Mouse (Mus musculus) myocyte (in vitro differentiated cells): ENCODE results near the gene Bves. TPM values are rescaled to one million over a fixed set of nuclear protein-coding genes. Genes with fewer than 3 reads are reported as not detected.

Source experiments
- H3K27me3 ChIP-seq: one replicate; pipeline ENCODE4 v1.6.1; 2011; ENCODE audit not compliant: control insufficient read depth, insufficient read depth, insufficient read length
- H3K36me3 ChIP-seq: one replicate; pipeline ENCODE4 v1.6.1; 2011; ENCODE audit not compliant: control insufficient read depth, insufficient read depth
- H3K4me2 ChIP-seq: one replicate; pipeline ENCODE4 v1.6.1; 2011; ENCODE audit warnings: low read depth, control low read depth
- H3K4me3 ChIP-seq: one replicate; pipeline ENCODE4 v1.5.1; 2011; ENCODE audit warnings: mild to moderate bottlenecking, control low read depth, moderate library complexity
- H3K79me2 ChIP-seq: one replicate; pipeline ENCODE4 v1.6.1; 2011; ENCODE audit not compliant: control insufficient read depth, insufficient read depth
- H3ac ChIP-seq: one replicate; pipeline ENCODE4 v1.6.1; 2011; ENCODE audit not compliant: control insufficient read depth, insufficient read length
- CEBPB ChIP-seq: IDR thresholded peaks from 2 replicates; pipeline ENCODE4 v1.6.1; 2011; ENCODE audit warnings: mild to moderate bottlenecking, moderate library complexity; ENCODE audit not compliant: poor library complexity, insufficient read depth, severe bottlenecking
- E2F4 ChIP-seq: IDR thresholded peaks from one replicate; pipeline ENCODE4 v1.6.1; 2011; ENCODE audit warnings: mild to moderate bottlenecking, control low read depth, moderate library complexity; ENCODE audit not compliant: insufficient read depth
- MAX ChIP-seq: IDR thresholded peaks from one replicate; pipeline ENCODE4 v1.6.1; 2011; ENCODE audit warnings: low read depth, mild to moderate bottlenecking, control low read depth
- MYOD1 ChIP-seq, 3 experiments: IDR thresholded peaks; one replicate each; pipeline ENCODE4 v1.6.1; 2011; ENCODE audit warnings: control low read depth in 2 of 3, low read depth in 2 of 3, mild to moderate bottlenecking in 2 of 3, moderate library complexity in 1 of 3; ENCODE audit not compliant: insufficient read length in 2 of 3, control insufficient read depth in 1 of 3
- MYOG ChIP-seq, 3 experiments: IDR thresholded peaks; one replicate each; pipeline ENCODE4 v1.6.1; 2011; ENCODE audit warnings: control low read depth in 2 of 3, low read depth in 2 of 3, mild to moderate bottlenecking in 2 of 3; ENCODE audit not compliant: insufficient read length in 2 of 3, control insufficient read depth in 1 of 3, insufficient read depth in 1 of 3
- POLR2A ChIP-seq: IDR thresholded peaks from one replicate; pipeline ENCODE4 v1.6.1; 2011; ENCODE audit warnings: low read depth, mild to moderate bottlenecking, control low read depth, moderate library complexity; ENCODE audit not compliant: insufficient read length
- POLR2AphosphoS2 ChIP-seq: IDR thresholded peaks from one replicate; pipeline ENCODE4 v1.6.1; 2011; ENCODE audit warnings: low read depth, control low read depth; ENCODE audit not compliant: insufficient read length
- REST ChIP-seq: IDR thresholded peaks from one replicate; pipeline ENCODE4 v1.6.1; 2011; ENCODE audit warnings: mild to moderate bottlenecking, control low read depth, moderate library complexity; ENCODE audit not compliant: insufficient read depth, insufficient read length
- SRF ChIP-seq: IDR thresholded peaks from one replicate; pipeline ENCODE4 v1.6.1; 2011; ENCODE audit warnings: low read depth; ENCODE audit not compliant: control insufficient read depth, insufficient read length
- TCF12 ChIP-seq: IDR thresholded peaks from one replicate; pipeline ENCODE4 v1.6.1; 2011; ENCODE audit warnings: mild to moderate bottlenecking, control low read depth; ENCODE audit not compliant: poor library complexity, insufficient read depth, severe bottlenecking
- TCF3 ChIP-seq: IDR thresholded peaks from one replicate; pipeline ENCODE4 v1.6.1; 2011; ENCODE audit warnings: low read depth, control low read depth; ENCODE audit not compliant: insufficient read length
- USF1 ChIP-seq: IDR thresholded peaks from one replicate; pipeline ENCODE4 v1.6.1; 2011; ENCODE audit warnings: low read depth, mild to moderate bottlenecking, control low read depth, moderate library complexity
- polyA plus RNA-seq: library from polyadenylated mRNA; unstranded; fragments of >200 nt; fragmentation: generic; extraction: Trizol; gene quantifications from one replicate; pipeline ENCODE4 v1.2.1, GENCODE M21; 2012; ENCODE audit warnings: missing spikeins

The Bves gene
- polyA plus RNA-seq, 1 experiment = 35.3 TPM

GRCm38 (mm10) chr10:45320296-45320695, 15.3 kb upstream of the Bves start:
- Histone ChIP-seq H3K27me3 (no peaks in the 10 kb centered on the region), H3K4me2 (no peak overlapping the region), H3K36me3 (peaks cover 37% of the 10 kb centered on the region), H3ac (no peak overlapping the region), H3K79me2 (peaks cover 19% of the 10 kb centered on the region), H3K4me3 (no peak overlapping the region)
- no peak for TF ChIP-seq MAX
- no peak for TF ChIP-seq POLR2AphosphoS2
- no peak for TF ChIP-seq E2F4
- no peak for TF ChIP-seq CEBPB
- no peak for TF ChIP-seq TCF3
- no peak for TF ChIP-seq USF1
- no peak for TF ChIP-seq SRF
- TF ChIP-seq POLR2A = no peak
- no peak for TF ChIP-seq MYOD1 (IDR thresholded peaks at IDR 0.05; ENCODE audit: control insufficient read depth in 1 of 3, insufficient read length in 2 of 3, low read depth in 2 of 3)
- no peak for TF ChIP-seq REST
- TF ChIP-seq MYOG (IDR thresholded peaks at IDR 0.05; ENCODE audit: control insufficient read depth in 1 of 3, insufficient read depth in 1 of 3, insufficient read length in 2 of 3, low read depth in 2 of 3) = no peak
- TF ChIP-seq TCF12 = no peak

- TF ChIP-seq MYOD1 (IDR thresholded peaks at IDR 0.05; ENCODE audit: control insufficient read depth in 1 of 3, insufficient read length in 2 of 3, low read depth in 2 of 3) = no peak
- TF ChIP-seq SRF = no peak
- TF ChIP-seq MYOG (IDR thresholded peaks at IDR 0.05; ENCODE audit: control insufficient read depth in 1 of 3, insufficient read depth in 1 of 3, insufficient read length in 2 of 3, low read depth in 2 of 3) = no peak
- no peak for TF ChIP-seq REST
- no peak for TF ChIP-seq MAX
- no peak for TF ChIP-seq TCF12
- TF ChIP-seq USF1 = no peak
- no peak for TF ChIP-seq POLR2AphosphoS2
- no peak for TF ChIP-seq E2F4
- no peak for TF ChIP-seq CEBPB
- no peak for TF ChIP-seq TCF3
- TF ChIP-seq POLR2A = no peak
- Histone ChIP-seq H3K79me2 (no peaks in the 10 kb centered on the region), H3K36me3 (peaks cover 2% of the 10 kb centered on the region), H3K27me3 (no peaks in the 10 kb centered on the region), H3ac (no peak overlapping the region), H3K4me3 (no peak overlapping the region), H3K4me2 (no peak overlapping the region)
Measured at GRCm38 (mm10) chr10:45324159-45324558, 11.4 kb upstream of the Bves start.

GRCm38 (mm10) chr10:45328196-45329000, 7.2 kb upstream of the Bves start:
- Histone ChIP-seq H3K36me3 (no peaks in the 10 kb centered on the region), H3ac (no peak overlapping the region), H3K27me3 (no peaks in the 10 kb centered on the region), H3K4me3 (no peak overlapping the region), H3K79me2 (no peaks in the 10 kb centered on the region), H3K4me2 (no peak overlapping the region)
- TF ChIP-seq TCF12 = no peak
- no peak for TF ChIP-seq CEBPB
- TF ChIP-seq TCF3 = no peak
- TF ChIP-seq MYOD1 (IDR thresholded peaks at IDR 0.05; ENCODE audit: control insufficient read depth in 1 of 3, insufficient read length in 2 of 3, low read depth in 2 of 3) = no peak
- TF ChIP-seq MYOG (IDR thresholded peaks at IDR 0.05; ENCODE audit: control insufficient read depth in 1 of 3, insufficient read depth in 1 of 3, insufficient read length in 2 of 3, low read depth in 2 of 3) = no peak
- no peak for TF ChIP-seq POLR2AphosphoS2
- no peak for TF ChIP-seq USF1
- no peak for TF ChIP-seq SRF
- no peak for TF ChIP-seq E2F4

GRCm38 (mm10) chr10:45334925-45335324, 647 bp upstream of the Bves start:
- H3K4me3 ChIP-seq = peak overlapping the region; percentile 37
- no peaks in the 10 kb centered on the region for H3K27me3 ChIP-seq
- H3K36me3 ChIP-seq = peaks cover 8% of the 10 kb centered on the region
- no peak overlapping the region for H3ac ChIP-seq
- peaks cover 34% of the 10 kb centered on the region for H3K79me2 ChIP-seq
- peak overlapping the region; percentile 75 for H3K4me2 ChIP-seq
- no peak for TF ChIP-seq POLR2AphosphoS2
- TF ChIP-seq SRF = no peak
- TF ChIP-seq TCF12 = no peak
- no peak for TF ChIP-seq POLR2A
- no peak for TF ChIP-seq TCF3
- no peak for TF ChIP-seq MYOD1 (IDR thresholded peaks at IDR 0.05; ENCODE audit: control insufficient read depth in 1 of 3, insufficient read length in 2 of 3, low read depth in 2 of 3)
- TF ChIP-seq CEBPB = no peak
- no peak for TF ChIP-seq USF1
- TF ChIP-seq E2F4 = no peak
- TF ChIP-seq MAX = no peak
- no peak for TF ChIP-seq MYOG (IDR thresholded peaks at IDR 0.05; ENCODE audit: control insufficient read depth in 1 of 3, insufficient read depth in 1 of 3, insufficient read length in 2 of 3, low read depth in 2 of 3)
- no peak for TF ChIP-seq REST
